Mouse (Mus musculus) T-helper 1 cell (primary cell): ENCODE data around the gene Rbms1.

ENCODE experiments used
- in situ Hi-C: fragments of 300-600 bp; cut with MboI, MseI; formaldehyde crosslinking; loops from one replicate; pipeline ENCODE4 v1.15.1; 2025; ENCODE audit warnings: high pct_unique_total_duplicates

Rbms1 gene

GRCm38 (mm10) chr2:60879141-60879818 lies 83.7 kb downstream of the Rbms1 start:
- in situ Hi-C loops: no loop called here

DNA sequence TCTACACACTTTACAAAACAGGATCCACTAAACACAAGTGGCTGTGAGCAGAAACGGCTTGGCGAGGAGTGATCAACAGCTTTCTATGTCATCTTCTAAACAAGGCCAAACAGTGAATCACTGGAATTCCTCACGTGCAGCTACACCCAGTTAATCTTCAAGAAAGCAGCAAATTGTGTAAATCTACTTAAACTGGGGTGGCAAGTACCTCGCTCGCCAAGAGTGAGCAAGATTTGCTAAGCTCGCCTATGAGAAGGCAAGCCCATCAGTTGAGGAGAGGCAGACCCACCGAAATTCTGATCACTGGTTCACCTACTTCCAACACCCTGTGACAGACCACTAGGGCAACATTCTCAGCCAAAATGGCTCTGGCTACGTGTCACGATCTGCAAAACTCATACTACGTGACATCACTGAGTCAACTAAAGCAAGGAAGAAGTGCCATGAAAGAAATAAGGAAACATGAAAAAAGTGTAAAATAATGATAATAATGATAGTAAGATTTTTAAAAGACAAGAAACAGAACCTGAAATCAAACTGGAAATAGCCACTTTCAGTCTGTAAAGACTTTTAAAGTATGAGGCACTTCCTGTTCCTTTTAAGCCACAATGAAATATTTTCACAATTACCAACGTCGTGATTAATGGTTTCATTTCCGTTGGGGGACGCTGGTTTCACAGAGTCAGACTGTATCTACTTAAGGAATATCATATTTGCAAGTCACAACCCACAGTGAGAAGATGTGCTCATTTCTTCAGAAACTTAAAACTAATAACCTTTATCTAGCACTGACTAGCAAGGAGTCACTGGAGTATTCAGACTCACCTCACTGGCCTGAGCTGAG lies 85.2 kb downstream of the Rbms1 start:
- in situ Hi-C loops: no loop called here

- in situ Hi-C loops: no loop called here
Measured at GRCm38 (mm10) chr2:60876891-60877290, 86.1 kb downstream of the Rbms1 start.

GRCm38 (mm10) chr2:60872095-60872811 lies 90.7 kb downstream of the Rbms1 start:
- in situ Hi-C loops: no loop called here

DNA sequence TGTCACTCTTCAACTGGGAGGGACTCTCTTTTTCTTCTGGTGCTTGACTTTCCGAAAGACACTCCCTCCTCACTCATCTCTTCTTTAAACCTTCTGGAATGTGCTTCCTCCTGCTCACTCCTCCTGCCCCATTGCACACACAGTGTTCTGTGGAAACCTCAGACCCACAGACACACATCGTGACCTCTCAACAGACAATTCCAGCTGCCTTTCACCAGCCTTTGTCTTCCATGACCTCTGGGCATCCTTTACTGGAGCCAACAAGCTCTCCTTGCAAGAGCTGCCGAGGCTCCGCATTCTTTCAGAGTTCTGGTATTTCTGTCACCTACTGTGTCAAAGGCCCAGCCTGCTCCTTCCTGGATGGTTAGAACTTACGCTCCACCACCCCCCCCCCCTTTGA lies 92.0 kb downstream of the Rbms1 start:
- in situ Hi-C loops: no loop called here

- in situ Hi-C loops: no loop called here
Measured at GRCm38 (mm10) chr2:60870450-60870849, 92.5 kb downstream of the Rbms1 start.

DNA sequence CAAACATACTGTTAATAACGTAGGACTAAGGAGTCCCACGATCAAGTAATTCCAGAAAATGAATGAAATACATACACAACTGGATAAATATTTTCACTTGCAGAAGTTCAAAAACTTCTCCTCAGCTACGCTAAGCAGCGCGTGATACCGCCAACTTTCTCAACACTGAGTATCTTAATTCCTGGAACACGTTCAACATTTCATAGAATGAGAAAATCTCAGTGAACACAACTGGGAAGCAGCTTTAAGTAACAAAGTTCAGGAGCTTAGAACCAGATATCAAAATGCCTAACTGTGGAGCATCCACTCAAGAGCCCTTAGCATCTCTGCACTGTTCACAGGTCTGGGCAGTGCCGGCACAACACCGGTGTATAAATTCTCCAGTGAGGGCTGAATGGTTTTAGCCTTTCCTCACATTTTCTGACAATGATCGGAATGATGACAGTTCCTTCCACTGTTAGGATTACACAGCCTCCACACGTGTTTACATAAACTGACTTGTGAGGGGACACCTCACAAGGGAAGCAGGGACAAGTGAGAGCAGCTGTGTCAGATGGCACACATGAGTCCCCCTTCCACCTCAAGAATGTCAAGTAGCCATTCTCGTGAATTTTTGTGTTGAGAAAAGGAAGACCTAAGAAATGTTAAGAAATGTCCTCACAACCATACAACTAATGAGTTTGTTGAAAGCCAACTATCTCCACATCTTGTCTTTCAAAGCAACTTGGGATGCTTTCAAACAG lies 93.8 kb downstream of the Rbms1 start:
- in situ Hi-C loops: no loop called here

GRCm38 (mm10) chr2:60868060-60868662 lies 94.8 kb downstream of the Rbms1 start:
- in situ Hi-C loops: no loop called here

GRCm38 (mm10) chr2:60867304-60867703 lies 95.7 kb downstream of the Rbms1 start:
- in situ Hi-C loops: no loop called here

GRCm38 (mm10) chr2:60865869-60866268 lies 97.1 kb downstream of the Rbms1 start:
- in situ Hi-C loops: no loop called here

DNA sequence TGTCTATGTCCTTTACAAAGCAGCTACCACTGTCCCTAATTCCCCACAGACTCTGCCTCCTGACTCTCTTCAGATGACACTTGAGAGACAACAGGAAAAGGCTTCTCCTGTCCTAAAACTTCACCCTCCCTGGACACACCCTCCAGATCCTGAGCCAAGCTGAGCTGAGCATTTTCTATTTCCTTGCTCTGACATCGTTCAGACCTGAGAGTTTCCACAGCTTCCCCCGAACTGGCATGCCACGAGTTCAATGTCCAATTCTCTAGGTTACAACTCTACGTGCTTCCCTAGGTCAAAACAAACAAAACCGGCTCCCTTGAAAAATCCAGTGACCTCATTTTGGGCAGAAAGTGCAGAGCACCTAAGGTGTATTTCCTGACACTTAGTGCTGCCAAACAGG lies 98.0 kb downstream of the Rbms1 start:
- in situ Hi-C loops: no loop called here

- in situ Hi-C loops: no loop called here
Measured at GRCm38 (mm10) chr2:60864256-60864795, 98.7 kb downstream of the Rbms1 start.

- in situ Hi-C loops: no loop called here
Measured at GRCm38 (mm10) chr2:60863827-60864226, 99.2 kb downstream of the Rbms1 start.

GRCm38 (mm10) chr2:60862913-60863711 lies 99.9 kb downstream of the Rbms1 start:
- in situ Hi-C loops: no loop called here

- in situ Hi-C loops: no loop called here
Measured at GRCm38 (mm10) chr2:60858116-60858515, 104.9 kb downstream of the Rbms1 start.

DNA sequence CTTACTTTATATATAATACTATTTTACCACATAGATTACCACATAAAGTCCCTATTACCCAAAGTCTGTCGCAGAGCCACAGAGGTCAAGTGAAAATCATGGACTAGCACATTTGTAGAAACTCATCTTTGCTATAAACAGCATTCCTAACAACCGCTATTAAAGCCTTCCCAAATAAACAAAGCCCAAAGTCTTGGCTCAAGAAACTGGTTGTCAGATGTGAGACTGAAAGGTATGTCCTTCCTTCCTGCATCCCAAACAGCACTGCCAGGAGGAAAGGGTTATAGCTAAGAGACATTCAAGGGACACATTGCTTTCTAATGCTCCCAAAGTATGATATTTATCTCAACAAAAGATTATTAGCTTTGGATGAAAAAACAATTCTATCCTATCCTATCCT lies 106.9 kb downstream of the Rbms1 start:
- in situ Hi-C loops: no loop called here

- in situ Hi-C loops: no loop called here
Measured at GRCm38 (mm10) chr2:60855006-60855405, 108.0 kb downstream of the Rbms1 start.

- in situ Hi-C loops: no loop called here
Measured at GRCm38 (mm10) chr2:60851898-60852297, 111.1 kb downstream of the Rbms1 start.

- in situ Hi-C loops: no loop called here
Measured at GRCm38 (mm10) chr2:60851057-60851718, 111.8 kb downstream of the Rbms1 start.

DNA sequence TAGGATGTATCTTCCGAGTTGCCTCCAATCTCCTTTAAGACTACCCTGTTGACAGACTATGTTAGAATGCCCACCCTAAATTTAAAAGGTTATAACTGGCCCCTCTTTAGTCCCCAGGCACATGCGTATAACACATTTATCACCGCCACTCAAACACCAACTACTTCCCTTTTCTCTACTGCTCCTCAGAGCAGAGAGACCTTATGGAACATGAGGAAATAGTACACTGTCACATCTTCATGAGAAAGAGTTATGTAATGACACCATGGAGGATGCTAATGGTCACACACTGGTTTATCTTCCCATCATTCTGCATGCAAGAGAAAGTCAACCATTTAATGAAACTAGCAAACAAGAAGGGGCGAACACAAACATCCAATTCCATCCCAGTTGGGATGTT lies 114.5 kb downstream of the Rbms1 start:
- in situ Hi-C loops: no loop called here
